Comparison of ENCODE assay signal across 8 mouse cellular contexts in genomic region chr2:119322587-119323300, GRCm38 (mm10). TPM values are rescaled to one million over a fixed set of nuclear protein-coding genes. Genes with fewer than 3 reads are reported as not detected.
DNase-seq lines count a peak whose midpoint lies in the region; ATAC-seq and TF ChIP-seq lines count a peak whose summit lies in the region.

No protein-coding gene starts in this region.

- H3K4me3 ChIP-seq in kidney, postnatal 0 days (replicated peaks; ENCODE audit: low read depth, low read length): peak overlapping the region; percentile 20
- peak overlapping the region; percentile 14 for H3K4me3 ChIP-seq in bone marrow macrophage, adult 2 months (ENCODE audit: insufficient read depth, low read length)
- peak overlapping the region; percentile 40 for H3K4me3 ChIP-seq in forebrain, embryonic 15.5 days
- H3K4me3 ChIP-seq in liver, postnatal 0 days (ENCODE audit: low read depth, low read length): peak overlapping the region; percentile 36

- H3K4me2 ChIP-seq in kidney, postnatal 0 days (ENCODE audit: low read length): peak overlapping the region; percentile 43
- peak overlapping the region; percentile 81 for H3K4me2 ChIP-seq in forebrain, embryonic 15.5 days (replicated peaks)
- H3K4me2 ChIP-seq in liver, postnatal 0 days (ENCODE audit: low read depth, low read length): peak overlapping the region; percentile 67

- WGBS in kidney, postnatal 0 days: 15% methylated on average over 37 of the region's 39 CpGs
- WGBS in forebrain, embryonic 15.5 days: 2% methylated on average over 36 of the region's 39 CpGs
- WGBS in liver, postnatal 0 days (ENCODE audit: insufficient replicate concordance): 10% methylated on average over 39 of the region's 39 CpGs

- H3K9me3 ChIP-seq in kidney, postnatal 0 days (replicated peaks; ENCODE audit: low read length): no peaks in the 10 kb centered on the region
- H3K9me3 ChIP-seq in forebrain, embryonic 15.5 days: no peaks in the 10 kb centered on the region
- no peaks in the 10 kb centered on the region for H3K9me3 ChIP-seq in liver, postnatal 0 days (ENCODE audit: low read length)

- H3K9ac ChIP-seq in kidney, postnatal 0 days (ENCODE audit: low read depth, low read length): no peak overlapping the region
- peak overlapping the region; percentile 19; the same call in 1 of the 2 replicates for H3K9ac ChIP-seq in forebrain, embryonic 15.5 days (replicated peaks)
- no peak overlapping the region; the same call in 1 of the 2 replicates for H3K9ac ChIP-seq in liver, postnatal 0 days (replicated peaks)

- no peak for TF ChIP-seq CTCF in kidney, postnatal 0 days (IDR thresholded peaks at IDR 0.05; ENCODE audit: low read depth)
- no peak for TF ChIP-seq CTCF in bone marrow macrophage, adult 2 months (IDR thresholded peaks at IDR 0.05; ENCODE audit: low read depth, low read length)
- no peak for TF ChIP-seq CTCF in liver, postnatal 0 days (IDR thresholded peaks at IDR 0.05; ENCODE audit: low read depth)

- DNase-seq in kidney, postnatal 0 days (ENCODE audit: low spot score): peak; percentile 44
- DNase-seq in kidney, postnatal 14 days: no peak
- peak; percentile 49 to 63 for DNase-seq in kidney, postnatal 4 days
- peak; percentile 59 for DNase-seq in liver, postnatal 0 days
- peak; percentile 70 for DNase-seq in right cerebral cortex, postnatal 4 days
- no peak for DNase-seq in T-cell, adult 2 months (ENCODE audit: low spot score)

- no peak for TF ChIP-seq EP300 in liver, postnatal 0 days (IDR thresholded peaks at IDR 0.05; ENCODE audit: low read depth)

- no peak for ATAC-seq in kidney, postnatal 0 days (replicated peaks; ENCODE audit: low FRiP score, low read depth)
- ATAC-seq in forebrain, embryonic 15.5 days (replicated peaks): peak; percentile 83
- peak; percentile 26 for ATAC-seq in liver, postnatal 0 days

- H3K36me3 ChIP-seq in kidney, postnatal 0 days (ENCODE audit: insufficient read depth, low read length): no peaks in the 10 kb centered on the region
- H3K36me3 ChIP-seq in forebrain, embryonic 15.5 days: no peaks in the 10 kb centered on the region
- H3K36me3 ChIP-seq in liver, postnatal 0 days (replicated peaks; ENCODE audit: insufficient read depth, low read length): no peaks in the 10 kb centered on the region

- no peak overlapping the region for H3K27ac ChIP-seq in kidney, postnatal 0 days
- no peak overlapping the region for H3K27ac ChIP-seq in bone marrow macrophage, adult 2 months (ENCODE audit: insufficient read depth, low read depth, low read length)
- H3K27ac ChIP-seq in forebrain, embryonic 15.5 days (replicated peaks): peak overlapping the region; percentile 47; the same call in 1 of the 2 replicates
- H3K27ac ChIP-seq in liver, postnatal 0 days (ENCODE audit: low read depth): no peak overlapping the region

- H3K4me1 ChIP-seq in kidney, postnatal 0 days (replicated peaks; ENCODE audit: insufficient read depth, low read length): peaks cover 41% of the 10 kb centered on the region
- peaks cover 24% of the 10 kb centered on the region for H3K4me1 ChIP-seq in bone marrow macrophage, adult 2 months (ENCODE audit: control insufficient read depth, insufficient read depth, low read length)
- H3K4me1 ChIP-seq in forebrain, embryonic 15.5 days: peaks cover 65% of the 10 kb centered on the region
- H3K4me1 ChIP-seq in liver, postnatal 0 days (ENCODE audit: insufficient read depth): peaks cover 66% of the 10 kb centered on the region

- peaks cover 38% of the 10 kb centered on the region for H3K27me3 ChIP-seq in kidney, postnatal 0 days (ENCODE audit: insufficient read depth, low read length)
- H3K27me3 ChIP-seq in forebrain, embryonic 15.5 days: peaks cover 84% of the 10 kb centered on the region
- H3K27me3 ChIP-seq in liver, postnatal 0 days (ENCODE audit: insufficient read depth, low read length): peaks cover 75% of the 10 kb centered on the region

- TF ChIP-seq POLR2A in bone marrow macrophage, adult 2 months (IDR thresholded peaks at IDR 0.05; ENCODE audit: borderline replicate concordance, low read depth, low read length): no peak

RNA-seq across cellular contexts. Expression of gene Dll4, which starts 2.8 kb away (rescaled TPM):
- polyA plus RNA-seq in kidney, postnatal 0 days (2015; fragmentation: Nextera tagmentation; extraction: Ambion mirVana): 7.9 and 8.4 TPM in 2 replicates
- not detected in 2 replicates for polyA plus RNA-seq in bone marrow macrophage, adult 2 months (2012; ENCODE audit: insufficient read depth, insufficient read length, missing spikeins)
- 4.0 and 4.1 TPM in 2 replicates for polyA plus RNA-seq in forebrain, embryonic 15.5 days (2015; fragmentation: Nextera tagmentation; extraction: Ambion mirVana)
- polyA plus RNA-seq in liver, postnatal 0 days (2015; fragmentation: Nextera tagmentation; extraction: Ambion mirVana): 1.8 and 1.9 TPM in 2 replicates

RNA-seq across cellular contexts. Expression of gene Chac1, which starts 28.3 kb away (rescaled TPM):
- polyA plus RNA-seq in kidney, postnatal 0 days (2015; fragmentation: Nextera tagmentation; extraction: Ambion mirVana): 0.64 and 0.83 TPM in 2 replicates
- polyA plus RNA-seq in bone marrow macrophage, adult 2 months (2012; ENCODE audit: insufficient read depth, insufficient read length, missing spikeins): 0.44 TPM in 1 of 2 replicates, not detected in the other
- 5.5 and 5.8 TPM in 2 replicates for polyA plus RNA-seq in forebrain, embryonic 15.5 days (2015; fragmentation: Nextera tagmentation; extraction: Ambion mirVana)
- 0.35 and 0.36 TPM in 2 replicates for polyA plus RNA-seq in liver, postnatal 0 days (2015; fragmentation: Nextera tagmentation; extraction: Ambion mirVana)

RNA-seq across cellular contexts. Expression of gene Vps18, which starts 34.2 kb away (rescaled TPM):
- 13.4 and 15.0 TPM in 2 replicates for polyA plus RNA-seq in kidney, postnatal 0 days (2015; fragmentation: Nextera tagmentation; extraction: Ambion mirVana)
- 33.6 and 34.1 TPM in 2 replicates for polyA plus RNA-seq in bone marrow macrophage, adult 2 months (2012; ENCODE audit: insufficient read depth, insufficient read length, missing spikeins)
- polyA plus RNA-seq in forebrain, embryonic 15.5 days (2015; fragmentation: Nextera tagmentation; extraction: Ambion mirVana): 30.2 and 31.1 TPM in 2 replicates
- 4.7 TPM in 2 replicates for polyA plus RNA-seq in liver, postnatal 0 days (2015; fragmentation: Nextera tagmentation; extraction: Ambion mirVana)

RNA-seq across cellular contexts. Expression of gene Rhov, which starts 51.7 kb away (rescaled TPM):
- 3.5 and 3.6 TPM in 2 replicates for polyA plus RNA-seq in kidney, postnatal 0 days (2015; fragmentation: Nextera tagmentation; extraction: Ambion mirVana)
- 2.2 and 2.7 TPM in 2 replicates for polyA plus RNA-seq in bone marrow macrophage, adult 2 months (2012; ENCODE audit: insufficient read depth, insufficient read length, missing spikeins)
- 19.6 and 24.0 TPM in 2 replicates for polyA plus RNA-seq in forebrain, embryonic 15.5 days (2015; fragmentation: Nextera tagmentation; extraction: Ambion mirVana)
- polyA plus RNA-seq in liver, postnatal 0 days (2015; fragmentation: Nextera tagmentation; extraction: Ambion mirVana): not detected in 2 replicates

Comparison
In these comparisons a context has a peak if more than half of its experiments do, and no peak if none do; other contexts are left out.
1. DNase-seq: peak in kidney, postnatal 0 days (single experiment), kidney, postnatal 4 days (2 of 2), liver, postnatal 0 days (single experiment) and right cerebral cortex, postnatal 4 days (single experiment); none in kidney, postnatal 14 days (single experiment) and T-cell, adult 2 months (single experiment).
2. Peak in every context shown above with its lines, with median percentiles within 50 percentile points of each other: H3K4me2 ChIP-seq and H3K4me3 ChIP-seq.